Mouse (Mus musculus): ENCODE results near the gene Asb1. TPM values are rescaled to one million over a fixed set of nuclear protein-coding genes. Genes with fewer than 3 reads are reported as not detected.

Gene Asb1
- polyA plus RNA-seq, 1 experiment from 2014 or later: 4.2 TPM

DNA sequence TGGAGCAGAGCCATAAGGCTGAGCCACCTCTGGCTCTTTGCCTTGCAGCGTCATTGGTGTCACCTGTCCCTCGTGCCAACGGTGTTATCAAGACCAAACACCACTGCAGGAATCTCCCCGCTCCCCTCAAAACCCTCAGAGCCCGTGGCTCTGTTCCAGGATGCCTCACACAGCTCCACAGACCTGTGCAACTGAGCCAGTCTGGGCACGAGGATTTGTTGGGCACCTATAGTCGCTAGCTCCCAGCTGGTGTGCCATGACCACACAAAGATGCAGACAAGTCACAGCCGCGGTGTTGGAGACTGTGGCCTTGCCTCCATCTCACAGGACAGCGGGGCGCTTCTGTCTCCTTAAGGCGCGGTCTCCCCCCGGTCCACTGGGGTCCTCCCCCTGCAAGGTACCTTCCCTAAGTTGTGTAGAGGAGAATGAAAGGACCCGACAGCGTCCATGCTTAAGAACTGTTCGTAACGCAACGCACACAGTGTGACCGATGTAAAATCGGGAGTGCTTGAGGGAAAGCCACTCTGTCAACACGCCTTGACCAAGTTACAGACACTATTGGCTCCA is 557 bp upstream of the Asb1 start:
- H3K9me3 ChIP-seq (ENCODE audit: low read length): no peaks in the 10 kb centered on the region
- peak; percentile 27 for DNase-seq (ENCODE audit: low spot score)
- ATAC-seq: peak; percentile 3; the same call in 1 of the 2 replicates
- no peak for TF ChIP-seq CTCF (IDR thresholded peaks at IDR 0.05)
- peak overlapping the region; percentile 6; the same call in 1 of the 2 replicates for H3K9ac ChIP-seq (replicated peaks; ENCODE audit: low read depth)
- peak overlapping the region; percentile 95 for H3K4me2 ChIP-seq (replicated peaks; ENCODE audit: low read depth, low read length)
- H3K36me3 ChIP-seq (ENCODE audit: insufficient read depth, low read length): no peaks in the 10 kb centered on the region; the same call in 1 of the 2 replicates
- peaks cover 11% of the 10 kb centered on the region; the same call in 1 of the 2 replicates for H3K4me1 ChIP-seq (ENCODE audit: insufficient read depth, low read depth, low read length)
- H3K4me3 ChIP-seq (ENCODE audit: low read depth, low read length): peak overlapping the region; percentile 79
- peak overlapping the region; percentile 44; the same call in 1 of the 2 replicates for H3K27ac ChIP-seq (ENCODE audit: low read length)
- WGBS: 2% methylated on average over 22 of the region's 22 CpGs
- H3K27me3 ChIP-seq (replicated peaks; ENCODE audit: insufficient read depth, low read length): no peaks in the 10 kb centered on the region

DNA sequence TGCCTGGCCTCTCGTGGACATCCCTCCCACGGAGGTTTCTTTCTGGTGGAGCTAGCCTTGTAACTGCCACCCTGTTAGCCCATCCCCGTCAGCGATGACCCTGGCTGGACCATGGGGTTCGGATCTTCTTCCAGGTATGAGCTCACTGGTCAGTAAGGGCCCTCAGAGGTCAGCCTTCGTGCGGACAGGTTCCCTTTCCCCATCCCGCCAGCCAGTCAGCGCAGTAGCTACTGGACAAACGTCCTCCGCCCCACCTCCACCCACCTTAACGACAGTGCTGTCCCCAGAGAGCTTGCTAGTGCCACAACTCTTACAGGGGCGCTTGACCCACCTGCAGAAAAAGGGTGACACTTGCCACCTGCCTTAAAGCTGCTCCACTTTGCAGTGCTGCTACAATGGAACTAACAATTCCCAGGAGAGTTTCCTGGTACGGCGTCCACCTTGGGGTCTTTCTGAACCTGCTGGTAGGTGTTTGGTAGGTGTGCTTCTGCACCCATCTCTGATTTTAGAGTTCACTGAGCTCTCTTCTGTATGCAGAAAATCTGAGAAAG is 773 bp downstream of the Asb1 start:
- Histone ChIP-seq H3K4me2 (replicated peaks; ENCODE audit: low read depth, low read length) (peak overlapping the region; percentile 95), H3K4me1 (ENCODE audit: insufficient read depth, low read depth, low read length) (peaks cover 11% of the 10 kb centered on the region; the same call in 1 of the 2 replicates), H3K4me3 (ENCODE audit: low read depth, low read length) (peak overlapping the region; percentile 79), H3K9me3 (ENCODE audit: low read length) (no peaks in the 10 kb centered on the region), H3K36me3 (ENCODE audit: insufficient read depth, low read length) (no peaks in the 10 kb centered on the region; the same call in 1 of the 2 replicates), H3K27me3 (replicated peaks; ENCODE audit: insufficient read depth, low read length) (no peaks in the 10 kb centered on the region), H3K27ac (ENCODE audit: low read length) (peak overlapping the region; percentile 44; the same call in 1 of the 2 replicates), H3K9ac (replicated peaks; ENCODE audit: low read depth) (peak overlapping the region; percentile 69)
- no peak for DNase-seq (ENCODE audit: low spot score)
- no peak for ATAC-seq
- 11% methylated on average over 15 of the region's 15 CpGs for WGBS
- no peak for TF ChIP-seq EP300 (IDR thresholded peaks at IDR 0.05)
- no peak for TF ChIP-seq CTCF (IDR thresholded peaks at IDR 0.05)

- Histone ChIP-seq H3K4me3 (ENCODE audit: low read depth, low read length) (no peak overlapping the region), H3K9me3 (ENCODE audit: low read length) (no peaks in the 10 kb centered on the region), H3K27ac (ENCODE audit: low read length) (no peak overlapping the region), H3K27me3 (replicated peaks; ENCODE audit: insufficient read depth, low read length) (no peaks in the 10 kb centered on the region), H3K9ac (replicated peaks; ENCODE audit: low read depth) (no peak overlapping the region), H3K4me2 (replicated peaks; ENCODE audit: low read depth, low read length) (no peak overlapping the region), H3K36me3 (ENCODE audit: insufficient read depth, low read length) (peaks cover 10% of the 10 kb centered on the region), H3K4me1 (ENCODE audit: insufficient read depth, low read depth, low read length) (peaks cover 11% of the 10 kb centered on the region; the same call in 1 of the 2 replicates)
- DNase-seq (ENCODE audit: low spot score) (no peak), ATAC-seq (no peak)
- WGBS: 81% methylated on average over 4 of the region's 4 CpGs
- TF ChIP-seq EP300 (IDR thresholded peaks at IDR 0.05) (no peak), CTCF (IDR thresholded peaks at IDR 0.05) (no peak)
Measured at GRCm38 (mm10) chr1:91543974-91544373, 3.6 kb downstream of the Asb1 start.

GRCm38 (mm10) chr1:91545226-91545625 is 4.9 kb downstream of the Asb1 start:
- WGBS: 69% methylated on average over 1 of the region's 1 CpGs
- H3K27me3 ChIP-seq (replicated peaks; ENCODE audit: insufficient read depth, low read length): no peaks in the 10 kb centered on the region

GRCm38 (mm10) chr1:91547567-91547966 is 7.2 kb downstream of the Asb1 start:
- Histone ChIP-seq H3K4me1 (ENCODE audit: insufficient read depth, low read depth, low read length) (no peaks in the 10 kb centered on the region), H3K9me3 (ENCODE audit: low read length) (no peaks in the 10 kb centered on the region), H3K27ac (ENCODE audit: low read length) (no peak overlapping the region), H3K27me3 (replicated peaks; ENCODE audit: insufficient read depth, low read length) (no peaks in the 10 kb centered on the region), H3K4me2 (replicated peaks; ENCODE audit: low read depth, low read length) (no peak overlapping the region), H3K9ac (replicated peaks; ENCODE audit: low read depth) (no peak overlapping the region), H3K4me3 (ENCODE audit: low read depth, low read length) (no peak overlapping the region), H3K36me3 (ENCODE audit: insufficient read depth, low read length) (peaks cover 19% of the 10 kb centered on the region)
- WGBS: 95% methylated on average over 5 of the region's 5 CpGs
- TF ChIP-seq CTCF (IDR thresholded peaks at IDR 0.05) (no peak), EP300 (IDR thresholded peaks at IDR 0.05) (no peak)
- DNase-seq (ENCODE audit: low spot score): no peak
- no peak for ATAC-seq

More at GRCm38 (mm10) chr1:91545226-91545625, 4.9 kb downstream of the Asb1 start:
- peaks cover 7% of the 10 kb centered on the region; the same call in 1 of the 2 replicates for H3K4me1 ChIP-seq (ENCODE audit: insufficient read depth, low read depth, low read length)
- DNase-seq (ENCODE audit: low spot score) (no peak), ATAC-seq (no peak)
- H3K4me2 ChIP-seq (replicated peaks; ENCODE audit: low read depth, low read length): no peak overlapping the region
- H3K36me3 ChIP-seq (ENCODE audit: insufficient read depth, low read length): peaks cover 14% of the 10 kb centered on the region
- H3K27ac ChIP-seq (ENCODE audit: low read length): no peak overlapping the region
- no peak for TF ChIP-seq EP300 (IDR thresholded peaks at IDR 0.05)
- no peak for TF ChIP-seq CTCF (IDR thresholded peaks at IDR 0.05)
- no peak overlapping the region for H3K9ac ChIP-seq (replicated peaks; ENCODE audit: low read depth)
- no peak overlapping the region for H3K4me3 ChIP-seq (ENCODE audit: low read depth, low read length)
- H3K9me3 ChIP-seq (ENCODE audit: low read length): no peaks in the 10 kb centered on the region

- H3K9me3 ChIP-seq (ENCODE audit: low read length): no peaks in the 10 kb centered on the region
- TF ChIP-seq EP300 (IDR thresholded peaks at IDR 0.05) (no peak), CTCF (IDR thresholded peaks at IDR 0.05) (no peak)
- no peak overlapping the region for H3K4me3 ChIP-seq (ENCODE audit: low read depth, low read length)
- H3K9ac ChIP-seq (replicated peaks; ENCODE audit: low read depth): no peak overlapping the region
- peaks cover 22% of the 10 kb centered on the region for H3K36me3 ChIP-seq (ENCODE audit: insufficient read depth, low read length)
- no peaks in the 10 kb centered on the region for H3K4me1 ChIP-seq (ENCODE audit: insufficient read depth, low read depth, low read length)
- ATAC-seq (no peak), DNase-seq (ENCODE audit: low spot score) (no peak)
- H3K27me3 ChIP-seq (replicated peaks; ENCODE audit: insufficient read depth, low read length): no peaks in the 10 kb centered on the region
- H3K4me2 ChIP-seq (replicated peaks; ENCODE audit: low read depth, low read length): no peak overlapping the region
- no peak overlapping the region for H3K27ac ChIP-seq (ENCODE audit: low read length)
- WGBS: 72% methylated on average over 2 of the region's 2 CpGs
Measured at GRCm38 (mm10) chr1:91549073-91549472, 8.7 kb downstream of the Asb1 start.

All from lung, postnatal 0 days (tissue).